Mouse (Mus musculus) CD4-positive, CD25-positive, alpha-beta regulatory T cell (primary cell): ENCODE measurements around the gene Ubiad1. TPM values are rescaled to one million over a fixed set of nuclear protein-coding genes. Genes with fewer than 3 reads are reported as not detected.

Experiments
- polyA plus RNA-seq: library from polyadenylated mRNA; unstranded; fragments of 100-300 nt; shearing (Covaris generic); gene quantifications from one replicate; pipeline ENCODE4 v1.2.1, GENCODE M21; 2017

Ubiad1 gene
- polyA plus RNA-seq = 17.5 TPM

DNA sequence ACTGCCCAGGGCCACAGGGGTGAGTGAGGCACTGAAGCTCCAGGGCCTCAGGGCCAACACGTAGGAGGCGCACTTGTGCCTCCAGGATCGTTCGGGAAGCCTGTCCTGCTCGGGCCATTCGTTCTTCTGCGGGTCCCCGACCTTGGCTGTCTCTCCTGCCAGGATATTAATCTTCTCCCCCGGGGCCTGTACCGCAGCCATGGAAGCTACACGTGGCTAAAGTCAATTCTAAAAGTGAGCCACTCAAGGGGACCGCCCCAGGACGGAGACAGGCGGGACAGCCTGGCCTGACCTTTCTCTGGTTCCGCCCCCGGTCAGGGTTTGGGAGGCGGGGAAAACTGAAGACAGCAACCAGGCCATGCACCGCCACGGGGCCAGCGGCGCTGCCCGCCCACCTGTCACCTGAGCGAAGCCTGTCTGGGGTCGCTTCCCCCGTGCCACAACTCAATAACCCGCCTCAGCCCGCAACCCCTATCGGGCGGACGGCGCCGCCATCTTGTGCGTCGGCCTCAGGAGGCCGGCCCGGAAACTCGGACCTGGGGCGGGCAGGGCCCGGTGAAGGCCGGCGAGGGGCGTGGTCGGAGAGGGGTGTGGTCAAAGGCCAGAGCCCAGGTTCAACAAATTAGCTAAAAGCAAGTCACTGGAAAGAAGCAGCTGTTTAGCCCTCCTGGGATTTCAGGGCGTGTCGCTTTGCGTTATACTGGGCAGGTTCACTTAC, at the start of gene Ubiad1:
TSS of gene Ubiad1 (minus strand) at position 522 of the 718 bp plus-strand sequence.

DNA sequence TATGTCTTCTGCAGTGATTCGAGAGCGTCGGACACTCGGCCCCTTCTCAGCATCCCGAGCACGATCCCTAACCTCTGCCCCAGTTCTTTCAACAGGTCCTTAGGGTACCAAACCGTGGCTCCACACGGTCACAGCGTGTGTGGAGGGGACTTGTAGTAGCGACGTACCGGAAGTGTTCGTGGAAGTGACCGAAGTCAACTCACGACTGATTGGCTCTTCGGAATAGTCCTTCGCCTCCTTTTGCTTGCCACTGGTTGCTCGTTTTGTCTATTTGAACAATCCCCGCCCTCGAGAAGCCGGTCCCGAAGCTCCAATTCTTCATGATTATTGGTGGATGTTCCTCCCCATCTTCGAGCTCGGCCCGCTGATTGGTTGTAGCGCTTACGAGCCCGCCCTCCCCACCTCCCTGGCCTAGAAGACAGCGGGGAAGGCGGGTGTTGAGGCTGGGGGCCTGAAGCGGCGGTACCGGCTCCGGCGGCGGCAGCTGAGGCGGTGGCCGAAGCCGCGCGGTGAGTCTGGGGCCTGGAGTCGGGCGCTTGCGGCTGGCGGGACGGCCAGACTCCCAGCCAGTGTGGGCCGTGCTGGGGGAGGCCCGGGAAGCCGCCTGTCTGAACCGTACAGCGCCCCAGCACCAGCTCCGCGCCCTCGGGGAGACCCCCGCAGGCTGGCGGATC, 3.7 kb upstream of the Ubiad1 start, which contains the start of gene Mtor:
TSS of gene Mtor (plus strand) at position 433 of the 674 bp plus-strand sequence.

Other genes with a start within 250 kb of the Ubiad1 start
- not detected for gene Disp3, start 156.8 kb downstream of the Ubiad1 start, polyA plus RNA-seq
- gene Mtor, start 3.8 kb upstream of the Ubiad1 start, polyA plus RNA-seq = 19.2 TPM
- 0.26 TPM for gene Angptl7, start 55.7 kb upstream of the Ubiad1 start, polyA plus RNA-seq
- 120 TPM for gene Exosc10, start 113.7 kb upstream of the Ubiad1 start, polyA plus RNA-seq
- gene Srm, start 146.7 kb upstream of the Ubiad1 start, polyA plus RNA-seq = 106 TPM
- 0.41 TPM for gene Masp2, start 157.8 kb upstream of the Ubiad1 start, polyA plus RNA-seq
- 198 TPM for gene Tardbp, start 182.2 kb upstream of the Ubiad1 start, polyA plus RNA-seq
- not detected for gene Gm572, start 198.5 kb upstream of the Ubiad1 start, polyA plus RNA-seq